Mouse (Mus musculus) stomach, embryonic 14.5 days (tissue): ENCODE measurements around the gene Dab1. TPM values are rescaled to one million over a fixed set of nuclear protein-coding genes. Genes with fewer than 3 reads are reported as not detected.

Experiments used
- ATAC-seq: fragments of 200-750 bp; cut with Nextera tagmentation; 2 replicates; pipeline ENCODE4 v1.8.0; 2017; ENCODE audit warnings: low read depth, moderate TSS enrichment; ENCODE audit not compliant: insufficient number of reproducible peaks, insufficient read depth, low FRiP score
- H3K27ac ChIP-seq: fragments of 300-500 bp; sonication (generic); 2 replicates; pipeline ENCODE4 v1.5.1; 2014; ENCODE audit warnings: mild to moderate bottlenecking, low read length, moderate library complexity, mixed read lengths
- H3K27me3 ChIP-seq: fragments of 300-500 bp; sonication (generic); 2 replicates; pipeline ENCODE4 v1.6.1; 2014; ENCODE audit warnings: low read length, control low read depth, mixed read lengths; ENCODE audit not compliant: control insufficient read depth, insufficient read depth
- H3K36me3 ChIP-seq: fragments of 300-500 bp; sonication (generic); 2 replicates; pipeline ENCODE4 v1.6.1; 2014; ENCODE audit warnings: mild to moderate bottlenecking, control low read depth, low read length, moderate library complexity, mixed read lengths; ENCODE audit not compliant: control insufficient read depth, insufficient read depth
- H3K4me1 ChIP-seq: fragments of 300-500 bp; sonication (generic); 2 replicates; pipeline ENCODE4 v1.6.1; 2014; ENCODE audit warnings: low read length, control low read depth, mixed read lengths; ENCODE audit not compliant: control insufficient read depth, insufficient read depth
- H3K4me2 ChIP-seq: fragments of 300-500 bp; sonication (generic); replicated peaks from 2 replicates; pipeline ENCODE4 v1.6.1; 2014; ENCODE audit warnings: low read depth, low read length, control low read depth
- H3K4me3 ChIP-seq: fragments of 300-500 bp; sonication (generic); 2 replicates; pipeline ENCODE4 v1.5.1; 2014; ENCODE audit warnings: low read depth, low read length, control low read depth
- H3K9ac ChIP-seq: fragments of 300-500 bp; sonication (generic); replicated peaks from 2 replicates; pipeline ENCODE4 v1.6.1; 2014; ENCODE audit warnings: low read depth, mild to moderate bottlenecking, control low read depth, low read length, moderate library complexity, mixed read lengths
- H3K9me3 ChIP-seq: fragments of 300-500 bp; sonication (generic); 2 replicates; pipeline ENCODE4 v1.6.1; 2016; ENCODE audit warnings: low read depth, low read length, control low read depth; ENCODE audit not compliant: control insufficient read depth
- WGBS: fragments of 180-500 bp; shearing (Covaris S2); extraction: QIAGEN DNeasy Blood & Tissue Kit; methylation state at CpG from one replicate; pipeline ENCODE4 v1.1.7; 2014; 5-methylcytosine and 5-hydroxymethylcytosine counted together
- polyA plus RNA-seq: library from polyadenylated mRNA; unstranded; fragments of >200 nt; fragmentation: Nextera tagmentation; extraction: Ambion mirVana; gene quantifications from 2 replicates; pipeline ENCODE4 v1.2.1, GENCODE M21; 2014

The Dab1 gene
- polyA plus RNA-seq, 1 experiment from 2014 or later, result 8.5 TPM

DNA sequence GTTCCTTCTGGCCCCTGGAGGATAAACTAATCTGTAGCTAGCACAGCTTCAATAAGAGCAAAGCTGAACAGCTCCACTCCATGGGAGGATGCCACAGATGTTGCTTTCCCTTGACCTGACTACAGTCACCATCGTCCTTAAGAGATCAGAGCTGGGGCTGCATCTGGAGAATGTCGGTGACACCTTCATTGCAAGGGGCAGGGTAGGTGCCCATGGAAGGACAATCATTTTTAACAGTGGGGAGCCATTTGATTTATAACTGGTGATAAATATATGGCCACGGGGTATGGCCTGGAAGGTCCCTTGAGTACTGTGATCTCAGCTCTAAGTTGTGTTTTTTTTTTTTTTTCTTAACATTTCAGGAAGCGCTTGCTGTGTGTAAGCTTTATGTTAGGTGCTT lies 48.3 kb downstream of the Dab1 start:
- Histone ChIP-seq H3K9me3 (no peaks in the 10 kb centered on the region), H3K4me2 (no peak overlapping the region), H3K27me3 (no peaks in the 10 kb centered on the region), H3K4me1 (no peaks in the 10 kb centered on the region), H3K36me3 (no peaks in the 10 kb centered on the region), H3K9ac (no peak overlapping the region), H3K4me3 (no peak overlapping the region), H3K27ac (no peak overlapping the region)
- no peak for ATAC-seq
- WGBS, result 60% methylated on average over 4 of the region's 4 CpGs

GRCm38 (mm10) chr4:103677195-103677594 lies 58.0 kb downstream of the Dab1 start:
- no peaks in the 10 kb centered on the region for H3K36me3 ChIP-seq
- no peak overlapping the region for H3K4me2 ChIP-seq
- H3K9ac ChIP-seq, result no peak overlapping the region
- no peaks in the 10 kb centered on the region for H3K27me3 ChIP-seq
- no peaks in the 10 kb centered on the region for H3K4me1 ChIP-seq
- no peak overlapping the region for H3K27ac ChIP-seq
- H3K9me3 ChIP-seq, result no peaks in the 10 kb centered on the region
- H3K4me3 ChIP-seq, result no peak overlapping the region
- no peak for ATAC-seq
- WGBS, result 56% methylated on average over 1 of the region's 1 CpGs

- no peak overlapping the region for H3K9ac ChIP-seq
- no peak overlapping the region for H3K4me2 ChIP-seq
- no peak overlapping the region for H3K27ac ChIP-seq
- H3K4me1 ChIP-seq, result no peaks in the 10 kb centered on the region
- no peak for ATAC-seq
- H3K4me3 ChIP-seq, result no peak overlapping the region
- 76% methylated on average over 6 of the region's 6 CpGs for WGBS
- no peaks in the 10 kb centered on the region for H3K9me3 ChIP-seq
- no peaks in the 10 kb centered on the region for H3K36me3 ChIP-seq
- H3K27me3 ChIP-seq, result no peaks in the 10 kb centered on the region
These were observed 59.3 kb downstream of the Dab1 start for GRCm38 (mm10) chr4:103678501-103678900.

DNA sequence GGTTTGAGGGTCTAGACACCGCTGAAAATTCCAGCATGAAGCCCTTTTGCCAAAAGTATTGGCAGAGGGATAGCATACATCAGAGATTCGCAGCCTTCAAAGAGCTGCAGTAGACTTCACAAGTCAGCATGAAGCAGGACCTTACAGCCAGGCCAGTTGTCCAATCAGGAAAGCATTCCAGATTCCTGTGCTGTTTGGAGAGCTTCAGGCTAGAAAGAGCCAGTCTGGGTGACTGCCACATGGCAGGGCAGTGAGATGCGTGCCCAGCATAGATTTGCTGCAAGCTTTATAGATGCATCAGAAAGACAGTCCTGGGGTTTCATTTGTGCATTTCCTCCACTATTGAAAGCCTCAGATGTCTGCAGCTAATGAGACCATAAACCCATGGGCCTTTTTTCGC lies 66.0 kb downstream of the Dab1 start:
- WGBS, result 73% methylated on average over 4 of the region's 4 CpGs
- Histone ChIP-seq H3K27ac (no peak overlapping the region), H3K36me3 (no peaks in the 10 kb centered on the region), H3K9me3 (no peaks in the 10 kb centered on the region), H3K27me3 (no peaks in the 10 kb centered on the region), H3K4me2 (no peak overlapping the region), H3K4me1 (no peaks in the 10 kb centered on the region), H3K4me3 (no peak overlapping the region), H3K9ac (no peak overlapping the region)
- ATAC-seq, result no peak

DNA sequence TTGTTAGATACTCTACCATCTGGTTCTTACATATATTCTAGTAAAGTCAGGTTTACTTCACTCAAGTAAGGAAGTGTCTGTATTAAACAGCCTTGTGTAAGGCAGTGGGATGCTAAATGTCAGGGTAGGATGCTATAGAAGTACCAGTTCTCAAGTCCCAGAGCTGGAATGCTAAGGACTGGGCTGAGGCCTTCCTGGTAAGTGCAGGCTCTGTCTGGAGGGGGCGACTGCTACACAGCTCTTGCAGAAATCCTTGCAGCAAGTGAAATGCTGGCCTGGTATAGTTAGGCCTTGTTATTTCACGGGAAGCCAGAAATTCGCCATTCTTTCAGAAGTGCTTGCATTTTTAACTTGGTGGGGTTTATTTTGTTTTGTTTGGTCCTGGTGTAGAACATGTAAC lies 72.6 kb downstream of the Dab1 start:
- no peak overlapping the region for H3K9ac ChIP-seq
- H3K36me3 ChIP-seq, result no peaks in the 10 kb centered on the region
- no peak overlapping the region for H3K4me2 ChIP-seq
- no peak overlapping the region for H3K4me3 ChIP-seq
- H3K9me3 ChIP-seq, result no peaks in the 10 kb centered on the region
- no peaks in the 10 kb centered on the region for H3K27me3 ChIP-seq
- ATAC-seq, result no peak
- H3K4me1 ChIP-seq, result no peaks in the 10 kb centered on the region
- no peak overlapping the region for H3K27ac ChIP-seq
- WGBS, result 58% methylated on average over 3 of the region's 3 CpGs

DNA sequence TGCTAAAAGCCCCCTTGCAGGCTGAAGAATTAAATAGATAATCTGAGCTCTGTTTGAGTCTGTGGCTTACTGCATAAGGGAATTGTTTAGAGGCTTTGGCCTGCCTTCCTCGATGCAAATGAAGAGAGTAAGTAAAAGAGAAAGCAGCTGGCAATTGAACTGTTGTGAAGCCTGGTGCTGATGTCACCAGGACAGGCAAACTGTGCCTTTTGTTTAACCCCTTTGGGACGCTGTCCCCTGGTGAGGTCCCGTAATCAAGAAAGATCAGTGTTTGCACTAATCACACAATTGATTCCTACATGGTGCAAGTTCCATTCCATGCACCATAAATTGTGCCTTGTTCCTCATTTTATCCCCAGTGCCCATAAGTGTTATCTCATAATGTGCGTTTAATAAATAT lies 80.6 kb downstream of the Dab1 start:
- ATAC-seq, result no peak
- Histone ChIP-seq H3K9ac (no peak overlapping the region), H3K27me3 (no peaks in the 10 kb centered on the region), H3K4me3 (no peak overlapping the region), H3K36me3 (no peaks in the 10 kb centered on the region), H3K27ac (no peak overlapping the region), H3K4me2 (no peak overlapping the region), H3K4me1 (no peaks in the 10 kb centered on the region), H3K9me3 (no peaks in the 10 kb centered on the region)
- 43% methylated on average over 4 of the region's 4 CpGs for WGBS

DNA sequence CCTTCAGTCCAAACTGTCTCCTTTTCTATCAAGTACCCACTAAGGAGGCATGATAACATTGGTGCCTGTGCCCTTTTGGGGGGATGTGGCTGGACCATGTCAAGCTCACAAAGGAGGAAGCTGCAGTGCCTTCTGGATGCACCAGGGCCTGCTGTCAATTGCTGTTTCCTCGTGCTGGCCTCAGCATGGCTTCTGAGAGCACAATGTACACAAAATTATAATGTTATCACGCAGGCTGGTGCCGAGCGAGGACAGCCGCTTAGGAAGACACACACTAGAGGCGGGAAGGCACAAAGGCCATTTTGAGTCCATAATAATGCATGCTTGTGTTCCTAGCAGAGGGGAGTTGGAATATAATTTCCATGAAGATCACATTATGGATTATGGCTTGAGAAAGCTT lies 81.2 kb downstream of the Dab1 start:
- Histone ChIP-seq H3K9ac (no peak overlapping the region), H3K4me2 (no peak overlapping the region), H3K9me3 (no peaks in the 10 kb centered on the region), H3K27ac (no peak overlapping the region), H3K4me1 (no peaks in the 10 kb centered on the region), H3K4me3 (no peak overlapping the region), H3K36me3 (no peaks in the 10 kb centered on the region), H3K27me3 (no peaks in the 10 kb centered on the region)
- no peak for ATAC-seq
- WGBS, result 55% methylated on average over 6 of the region's 6 CpGs

GRCm38 (mm10) chr4:103702137-103702536 lies 83.0 kb downstream of the Dab1 start:
- no peak overlapping the region for H3K27ac ChIP-seq
- H3K9me3 ChIP-seq, result no peaks in the 10 kb centered on the region
- H3K4me1 ChIP-seq, result no peaks in the 10 kb centered on the region
- H3K9ac ChIP-seq, result no peak overlapping the region
- no peak overlapping the region for H3K4me3 ChIP-seq
- H3K27me3 ChIP-seq, result no peaks in the 10 kb centered on the region
- 43% methylated on average over 3 of the region's 3 CpGs for WGBS
- no peaks in the 10 kb centered on the region for H3K36me3 ChIP-seq
- H3K4me2 ChIP-seq, result no peak overlapping the region
- ATAC-seq, result no peak

DNA sequence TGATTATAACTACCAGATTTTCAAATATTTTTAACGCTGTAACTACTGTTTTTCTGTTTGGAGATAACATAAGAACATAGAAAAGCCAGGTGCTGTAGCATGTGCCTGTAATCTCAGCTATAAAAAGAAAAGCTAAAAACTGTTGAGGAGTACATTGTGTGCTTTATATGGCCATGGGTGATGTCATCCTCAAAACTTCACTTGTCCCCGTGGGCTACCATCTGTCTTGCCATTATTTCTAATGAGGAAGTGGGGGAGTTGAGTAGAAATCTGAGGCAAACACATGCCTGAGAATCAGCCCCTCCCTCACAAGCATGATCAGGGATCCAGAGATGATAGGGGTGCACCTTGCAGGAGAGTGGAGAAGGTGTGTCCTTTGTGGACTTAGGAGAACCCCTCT lies 85.3 kb downstream of the Dab1 start:
- H3K9ac ChIP-seq, result no peak overlapping the region
- 68% methylated on average over 2 of the region's 2 CpGs for WGBS
- H3K27me3 ChIP-seq, result no peaks in the 10 kb centered on the region
- no peak overlapping the region for H3K4me3 ChIP-seq
- no peak overlapping the region for H3K27ac ChIP-seq
- H3K4me2 ChIP-seq, result no peak overlapping the region
- no peaks in the 10 kb centered on the region for H3K4me1 ChIP-seq
- no peak for ATAC-seq
- H3K9me3 ChIP-seq, result no peaks in the 10 kb centered on the region
- H3K36me3 ChIP-seq, result no peaks in the 10 kb centered on the region
